Mouse (Mus musculus): ENCODE results near the gene Numbl. TPM values are rescaled to one million over a fixed set of nuclear protein-coding genes. Genes with fewer than 3 reads are reported as not detected.

The Numbl gene
- polyA plus RNA-seq (2014; fragmentation: Nextera tagmentation; extraction: Ambion mirVana): 33.7 and 50.1 TPM in 2 replicates

GRCm38 (mm10) chr7:27258205-27258899 is at the start of gene Numbl:
Gene Numbl, plus strand, starts transcription at chr7:27258433.
- no peaks in the 10 kb centered on the region for H3K9me3 ChIP-seq (ENCODE audit: control insufficient read depth, low read length)
- peaks cover 23% of the 10 kb centered on the region for H3K36me3 ChIP-seq (ENCODE audit: control insufficient read depth, insufficient read depth, low read length)
- H3K27ac ChIP-seq (replicated peaks; ENCODE audit: low read depth, low read length): peak within 1 kb of the TSS; percentile 94
- peak within 1 kb of the TSS; percentile 84 for H3K4me3 ChIP-seq (replicated peaks; ENCODE audit: low read depth, low read length)
- H3K27me3 ChIP-seq (ENCODE audit: control insufficient read depth, insufficient read depth, low read length): no peaks in the 10 kb centered on the region
- peak within 1 kb of the TSS; percentile 95 for H3K9ac ChIP-seq (replicated peaks; ENCODE audit: low read length)
- WGBS: under 1% methylated on average over 44 of the region's 47 CpGs
- ATAC-seq (ENCODE audit: low FRiP score, low TSS enrichment) (peak; percentile 88), DNase-seq (peak; percentile 97)
- H3K4me2 ChIP-seq (ENCODE audit: low read length): peak within 1 kb of the TSS; percentile 83
- peaks cover 31% of the 10 kb centered on the region for H3K4me1 ChIP-seq (ENCODE audit: control insufficient read depth, insufficient read depth, low read length)

GRCm38 (mm10) chr7:27212626-27213025 is 45.6 kb upstream of the Numbl start:
- Histone ChIP-seq H3K27me3 (ENCODE audit: control insufficient read depth, insufficient read depth, low read length) (no peaks in the 10 kb centered on the region), H3K27ac (replicated peaks; ENCODE audit: low read depth, low read length) (no peak overlapping the region), H3K9me3 (ENCODE audit: control insufficient read depth, low read length) (no peaks in the 10 kb centered on the region), H3K9ac (replicated peaks; ENCODE audit: low read length) (no peak overlapping the region), H3K4me3 (replicated peaks; ENCODE audit: low read depth, low read length) (no peak overlapping the region), H3K36me3 (ENCODE audit: control insufficient read depth, insufficient read depth, low read length) (peaks cover 86% of the 10 kb centered on the region), H3K4me2 (ENCODE audit: low read length) (no peak overlapping the region), H3K4me1 (ENCODE audit: control insufficient read depth, insufficient read depth, low read length) (no peaks in the 10 kb centered on the region)
- DNase-seq: no peak
- ATAC-seq (ENCODE audit: low FRiP score, low TSS enrichment): no peak
- WGBS: 91% methylated on average over 2 of the region's 2 CpGs

- ATAC-seq (ENCODE audit: low FRiP score, low TSS enrichment) (no peak), DNase-seq (no peak)
- Histone ChIP-seq H3K9ac (replicated peaks; ENCODE audit: low read length) (no peak overlapping the region), H3K4me3 (replicated peaks; ENCODE audit: low read depth, low read length) (no peak overlapping the region), H3K4me1 (ENCODE audit: control insufficient read depth, insufficient read depth, low read length) (peaks cover 2% of the 10 kb centered on the region; the same call in 1 of the 2 replicates), H3K27me3 (ENCODE audit: control insufficient read depth, insufficient read depth, low read length) (no peaks in the 10 kb centered on the region), H3K27ac (replicated peaks; ENCODE audit: low read depth, low read length) (no peak overlapping the region), H3K9me3 (ENCODE audit: control insufficient read depth, low read length) (no peaks in the 10 kb centered on the region), H3K36me3 (ENCODE audit: control insufficient read depth, insufficient read depth, low read length) (peaks cover 48% of the 10 kb centered on the region), H3K4me2 (ENCODE audit: low read length) (no peak overlapping the region)
- 89% methylated on average over 7 of the region's 7 CpGs for WGBS
These were observed 39.6 kb upstream of the Numbl start for GRCm38 (mm10) chr7:27218586-27218985.

- H3K27ac ChIP-seq (replicated peaks; ENCODE audit: low read depth, low read length): no peak overlapping the region
- H3K9ac ChIP-seq (replicated peaks; ENCODE audit: low read length): no peak overlapping the region
- 75% methylated on average over 11 of the region's 11 CpGs for WGBS
- DNase-seq (no peak), ATAC-seq (ENCODE audit: low FRiP score, low TSS enrichment) (no peak)
- no peak overlapping the region for H3K4me2 ChIP-seq (ENCODE audit: low read length)
- no peaks in the 10 kb centered on the region for H3K27me3 ChIP-seq (ENCODE audit: control insufficient read depth, insufficient read depth, low read length)
- H3K36me3 ChIP-seq (ENCODE audit: control insufficient read depth, insufficient read depth, low read length): peaks cover 38% of the 10 kb centered on the region
- H3K4me1 ChIP-seq (ENCODE audit: control insufficient read depth, insufficient read depth, low read length): peaks cover 16% of the 10 kb centered on the region
- no peak overlapping the region for H3K4me3 ChIP-seq (replicated peaks; ENCODE audit: low read depth, low read length)
- no peaks in the 10 kb centered on the region for H3K9me3 ChIP-seq (ENCODE audit: control insufficient read depth, low read length)
These were observed 38.3 kb upstream of the Numbl start for GRCm38 (mm10) chr7:27219937-27220336.

GRCm38 (mm10) chr7:27221939-27222338 is 36.3 kb upstream of the Numbl start:
- DNase-seq (no peak), ATAC-seq (ENCODE audit: low FRiP score, low TSS enrichment) (no peak)
- Histone ChIP-seq H3K4me3 (replicated peaks; ENCODE audit: low read depth, low read length) (no peak overlapping the region), H3K4me1 (ENCODE audit: control insufficient read depth, insufficient read depth, low read length) (peaks cover 36% of the 10 kb centered on the region), H3K27me3 (ENCODE audit: control insufficient read depth, insufficient read depth, low read length) (no peaks in the 10 kb centered on the region), H3K9ac (replicated peaks; ENCODE audit: low read length) (no peak overlapping the region), H3K36me3 (ENCODE audit: control insufficient read depth, insufficient read depth, low read length) (peaks cover 26% of the 10 kb centered on the region), H3K27ac (replicated peaks; ENCODE audit: low read depth, low read length) (no peak overlapping the region), H3K9me3 (ENCODE audit: control insufficient read depth, low read length) (no peaks in the 10 kb centered on the region), H3K4me2 (ENCODE audit: low read length) (no peak overlapping the region)
- 83% methylated on average over 6 of the region's 6 CpGs for WGBS

- Histone ChIP-seq H3K9ac (replicated peaks; ENCODE audit: low read length) (no peak overlapping the region), H3K4me2 (ENCODE audit: low read length) (no peak overlapping the region), H3K4me3 (replicated peaks; ENCODE audit: low read depth, low read length) (no peak overlapping the region), H3K36me3 (ENCODE audit: control insufficient read depth, insufficient read depth, low read length) (peaks cover 20% of the 10 kb centered on the region), H3K9me3 (ENCODE audit: control insufficient read depth, low read length) (no peaks in the 10 kb centered on the region), H3K27me3 (ENCODE audit: control insufficient read depth, insufficient read depth, low read length) (no peaks in the 10 kb centered on the region), H3K4me1 (ENCODE audit: control insufficient read depth, insufficient read depth, low read length) (peaks cover 42% of the 10 kb centered on the region), H3K27ac (replicated peaks; ENCODE audit: low read depth, low read length) (no peak overlapping the region)
- DNase-seq (no peak), ATAC-seq (ENCODE audit: low FRiP score, low TSS enrichment) (no peak)
- 94% methylated on average over 1 of the region's 1 CpGs for WGBS
These were observed 35.7 kb upstream of the Numbl start for GRCm38 (mm10) chr7:27222538-27222937.

- H3K4me2 ChIP-seq (ENCODE audit: low read length): peak overlapping the region; percentile 93
- peak overlapping the region; percentile 76 for H3K9ac ChIP-seq (replicated peaks; ENCODE audit: low read length)
- H3K4me3 ChIP-seq (replicated peaks; ENCODE audit: low read depth, low read length): peak overlapping the region; percentile 55; the same call in 1 of the 2 replicates
- no peaks in the 10 kb centered on the region for H3K9me3 ChIP-seq (ENCODE audit: control insufficient read depth, low read length)
- WGBS: 81% methylated on average over 11 of the region's 11 CpGs
- ATAC-seq (ENCODE audit: low FRiP score, low TSS enrichment) (no peak), DNase-seq (peak; percentile 5)
- peaks cover 46% of the 10 kb centered on the region for H3K4me1 ChIP-seq (ENCODE audit: control insufficient read depth, insufficient read depth, low read length)
- no peaks in the 10 kb centered on the region for H3K27me3 ChIP-seq (ENCODE audit: control insufficient read depth, insufficient read depth, low read length)
- H3K27ac ChIP-seq (replicated peaks; ENCODE audit: low read depth, low read length): no peak overlapping the region
- H3K36me3 ChIP-seq (ENCODE audit: control insufficient read depth, insufficient read depth, low read length): peaks cover 3% of the 10 kb centered on the region; the same call in 1 of the 2 replicates
These were observed 33.2 kb upstream of the Numbl start for GRCm38 (mm10) chr7:27224877-27225575.

GRCm38 (mm10) chr7:27227276-27227675 is 31.0 kb upstream of the Numbl start:
- H3K4me3 ChIP-seq (replicated peaks; ENCODE audit: low read depth, low read length): peak overlapping the region; percentile 55
- WGBS: 34% methylated on average over 9 of the region's 9 CpGs
- no peak overlapping the region for H3K27ac ChIP-seq (replicated peaks; ENCODE audit: low read depth, low read length)
- ATAC-seq (ENCODE audit: low FRiP score, low TSS enrichment) (no peak), DNase-seq (no peak)
- H3K27me3 ChIP-seq (ENCODE audit: control insufficient read depth, insufficient read depth, low read length): no peaks in the 10 kb centered on the region
- peak overlapping the region; percentile 76 for H3K9ac ChIP-seq (replicated peaks; ENCODE audit: low read length)
- H3K4me2 ChIP-seq (ENCODE audit: low read length): peak overlapping the region; percentile 93
- peaks cover 46% of the 10 kb centered on the region for H3K4me1 ChIP-seq (ENCODE audit: control insufficient read depth, insufficient read depth, low read length)
- peaks cover 3% of the 10 kb centered on the region; the same call in 1 of the 2 replicates for H3K36me3 ChIP-seq (ENCODE audit: control insufficient read depth, insufficient read depth, low read length)
- no peaks in the 10 kb centered on the region for H3K9me3 ChIP-seq (ENCODE audit: control insufficient read depth, low read length)
